In genomic region chr2:59824289-59824688, GRCm38 (mm10) we compare ENCODE assay signal across 11 mouse cellular contexts. TPM values are rescaled to one million over a fixed set of nuclear protein-coding genes. Genes with fewer than 3 reads are reported as not detected.
DNase-seq lines count a peak whose midpoint lies in the region; ATAC-seq and TF ChIP-seq lines count a peak whose summit lies in the region.
"Had no signal": no experiment of that assay in that cellular context is flagged by ENCODE, and none has a peak within 500 bp of the region (broad histone marks: within the 10 kb centered on the region; RNA-seq: fewer than 3 reads in every experiment).

No protein-coding gene starts in this region.

- H3K79me2 ChIP-seq in myocyte (ENCODE audit: control insufficient read depth, insufficient read depth), result no peaks in the 10 kb centered on the region

- 39% methylated on average over 8 of the region's 8 CpGs for WGBS in embryonic facial prominence, embryonic 15.5 days
- 25% methylated on average over 8 of the region's 8 CpGs for WGBS in heart, embryonic 16.5 days

- no peaks in the 10 kb centered on the region for H3K27me3 ChIP-seq in embryonic facial prominence, embryonic 15.5 days
- H3K27me3 ChIP-seq in heart, embryonic 16.5 days (ENCODE audit: control insufficient read depth, insufficient read depth, low read length), result no peaks in the 10 kb centered on the region
- H3K27me3 ChIP-seq in myocyte (ENCODE audit: control insufficient read depth, insufficient read depth, insufficient read length), result no peaks in the 10 kb centered on the region
- H3K27me3 ChIP-seq: neural tube, embryonic 12.5 days had no signal

- H3K36me3 ChIP-seq in embryonic facial prominence, embryonic 15.5 days, result peaks cover 41% of the 10 kb centered on the region
- peaks cover 13% of the 10 kb centered on the region for H3K36me3 ChIP-seq in heart, embryonic 16.5 days (ENCODE audit: control insufficient read depth, insufficient read depth)
- H3K36me3 ChIP-seq in myocyte (ENCODE audit: control insufficient read depth, insufficient read depth), result peaks cover 18% of the 10 kb centered on the region

- H3K4me1 ChIP-seq in embryonic facial prominence, embryonic 15.5 days, result peaks cover 31% of the 10 kb centered on the region
- peaks cover 54% of the 10 kb centered on the region for H3K4me1 ChIP-seq in heart, embryonic 16.5 days (ENCODE audit: control insufficient read depth, insufficient read depth, low read length)

- 0 out of 2 replicates have a peak, but pooled peaks have one; percentile 6 for ATAC-seq in frontal cortex, adult (ENCODE audit: low TSS enrichment)
- ATAC-seq in embryonic facial prominence, embryonic 15.5 days (ENCODE audit: insufficient number of reproducible peaks, low FRiP score, low TSS enrichment, low read depth), result peak; percentile 35; the same call in 1 of the 2 replicates
- ATAC-seq in heart, embryonic 16.5 days (replicated peaks; ENCODE audit: extremely low read depth, insufficient read depth, low FRiP score), result peak; percentile 45; the same call in 1 of the 2 replicates
- ATAC-seq: activated CD4-positive, CD25-positive, alpha-beta regulatory T cell, adult 4 months had no signal

- H3K27ac ChIP-seq in embryonic facial prominence, embryonic 15.5 days (replicated peaks), result peak overlapping the region; percentile 13; the same call in 1 of the 2 replicates
- H3K27ac ChIP-seq in heart, embryonic 16.5 days (ENCODE audit: low read length), result peak overlapping the region; percentile 75
- H3K27ac ChIP-seq: neural tube, embryonic 12.5 days had no signal

- no peaks in the 10 kb centered on the region for H3K9me3 ChIP-seq in embryonic facial prominence, embryonic 15.5 days (replicated peaks)
- H3K9me3 ChIP-seq in heart, embryonic 16.5 days (replicated peaks; ENCODE audit: control insufficient read depth, low read length), result no peaks in the 10 kb centered on the region
- H3K9me3 ChIP-seq: neural tube, embryonic 12.5 days had no signal

- no peak overlapping the region for H3K4me2 ChIP-seq in embryonic facial prominence, embryonic 15.5 days (replicated peaks)
- peak overlapping the region; percentile 27 for H3K4me2 ChIP-seq in heart, embryonic 16.5 days (ENCODE audit: low read depth, low read length)
- peak overlapping the region; percentile 61 for H3K4me2 ChIP-seq in myocyte (ENCODE audit: low read depth)
- H3K4me2 ChIP-seq: neural tube, embryonic 12.5 days had no signal

- no peak for DNase-seq in frontal cortex, postnatal 25 days (ENCODE audit: low spot score in 2 of 2)
- no peak for DNase-seq in cerebellum, postnatal 10 days
- no peak for DNase-seq in natural killer cell, adult 2 months (ENCODE audit: low spot score in 2 of 2)
- no peak for DNase-seq in kidney, postnatal 36 days
- DNase-seq: kidney, adult 9 months had no signal

- TF ChIP-seq POLR2A in myocyte (IDR thresholded peaks at IDR 0.05; ENCODE audit: insufficient read length, low read depth), result peak; percentile 31

- no peak overlapping the region for H3ac ChIP-seq in myocyte (ENCODE audit: control insufficient read depth, insufficient read length)

- no peak overlapping the region for H3K4me3 ChIP-seq in embryonic facial prominence, embryonic 15.5 days (replicated peaks)
- H3K4me3 ChIP-seq in heart, embryonic 16.5 days (ENCODE audit: low read length), result no peak overlapping the region
- no peak overlapping the region for H3K4me3 ChIP-seq in myocyte
- H3K4me3 ChIP-seq: neural tube, embryonic 12.5 days had no signal

- no peak overlapping the region for H3K9ac ChIP-seq in embryonic facial prominence, embryonic 15.5 days
- H3K9ac ChIP-seq in heart, embryonic 16.5 days (ENCODE audit: low read length), result peak overlapping the region; percentile 39
- H3K9ac ChIP-seq: neural tube, embryonic 12.5 days had no signal

TF ChIP-seq in myocyte, 11 proteins besides CTCF, POLR2A, EP300 and RAD21:
- TF ChIP-seq CEBPB (IDR thresholded peaks at IDR 0.05; ENCODE audit: insufficient read depth, poor library complexity, severe bottlenecking) (no peak), REST (IDR thresholded peaks at IDR 0.05; ENCODE audit: insufficient read depth, insufficient read length) (no peak), MYOG (IDR thresholded peaks at IDR 0.05; ENCODE audit: control insufficient read depth in 1 of 3, insufficient read depth in 1 of 3, insufficient read length in 2 of 3, low read depth in 2 of 3) (peak in 1 of 3 experiments; percentile 38), SRF (IDR thresholded peaks at IDR 0.05; ENCODE audit: control insufficient read depth, insufficient read length, low read depth) (no peak), E2F4 (IDR thresholded peaks at IDR 0.05; ENCODE audit: insufficient read depth) (no peak), TCF3 (IDR thresholded peaks at IDR 0.05; ENCODE audit: insufficient read length, low read depth) (no peak), MAX (IDR thresholded peaks at IDR 0.05; ENCODE audit: low read depth) (no peak), MYOD1 (IDR thresholded peaks at IDR 0.05; ENCODE audit: control insufficient read depth in 1 of 3, insufficient read length in 2 of 3, low read depth in 2 of 3) (peak in 1 of 3 experiments; percentile 49), TCF12 (IDR thresholded peaks at IDR 0.05; ENCODE audit: insufficient read depth, poor library complexity, severe bottlenecking) (no peak), USF1 (IDR thresholded peaks at IDR 0.05; ENCODE audit: low read depth) (no peak), POLR2AphosphoS2 (IDR thresholded peaks at IDR 0.05; ENCODE audit: insufficient read length, low read depth) (no peak)

RNA-seq across cellular contexts. Expression of gene Wdsub1, which starts 58.1 kb away (rescaled TPM):
- 42.3 and 49.6 TPM in 2 replicates for polyA plus RNA-seq in embryonic facial prominence, embryonic 15.5 days (2015; fragmentation: Nextera tagmentation; extraction: Ambion mirVana)
- 44.6 and 47.5 TPM in 2 replicates for polyA plus RNA-seq in heart, embryonic 16.5 days (2015; fragmentation: Nextera tagmentation; extraction: Ambion mirVana)
- polyA plus RNA-seq in myocyte (2012; fragmentation: generic; extraction: Trizol), result 31.1 TPM
